Mouse (Mus musculus) lung, postnatal 0 days (tissue): ENCODE data around the gene Tnks1bp1. TPM values are rescaled to one million over a fixed set of nuclear protein-coding genes. Genes with fewer than 3 reads are reported as not detected.

Experiments
- ATAC-seq: fragments of 200-750 bp; cut with Nextera tagmentation; 2 replicates; pipeline ENCODE4 v1.8.0; 2017; ENCODE audit warnings: moderate library complexity
- DNase-seq: peaks from one replicate; pipeline ENCODE4 v3.0.0-alpha.2; 2016; ENCODE audit warnings: low spot score
- H3K27ac ChIP-seq: fragments of 300-500 bp; sonication (generic); 2 replicates; pipeline ENCODE4 v1.5.1; 2014; ENCODE audit warnings: antibody characterized with exemption, mild to moderate bottlenecking, low read length, mixed read lengths
- H3K27me3 ChIP-seq: fragments of 300-500 bp; sonication (generic); replicated peaks from 2 replicates; pipeline ENCODE4 v1.6.1; 2014; ENCODE audit warnings: low read length, mixed read lengths; ENCODE audit not compliant: insufficient read depth
- H3K36me3 ChIP-seq: fragments of 300-500 bp; sonication (generic); 2 replicates; pipeline ENCODE4 v1.6.1; 2014; ENCODE audit warnings: low read length, mixed read lengths; ENCODE audit not compliant: insufficient read depth
- H3K4me1 ChIP-seq: fragments of 300-500 bp; sonication (generic); 2 replicates; pipeline ENCODE4 v1.6.1; 2014; ENCODE audit warnings: antibody characterized with exemption, low read depth, low read length, mixed read lengths; ENCODE audit not compliant: insufficient read depth
- H3K4me2 ChIP-seq: fragments of 300-500 bp; sonication (generic); replicated peaks from 2 replicates; pipeline ENCODE4 v1.6.1; 2014; ENCODE audit warnings: low read depth, mild to moderate bottlenecking, low read length, moderate library complexity, mixed read lengths
- H3K4me3 ChIP-seq: fragments of 300-500 bp; sonication (generic); 2 replicates; pipeline ENCODE4 v1.5.1; 2014; ENCODE audit warnings: low read depth, low read length
- H3K9ac ChIP-seq: fragments of 300-500 bp; sonication (generic); replicated peaks from 2 replicates; pipeline ENCODE4 v1.6.1; 2014; ENCODE audit warnings: low read depth, mild to moderate bottlenecking
- H3K9me3 ChIP-seq: fragments of 300-500 bp; sonication (generic); 2 replicates; pipeline ENCODE4 v1.6.1; 2016; ENCODE audit warnings: low read length, mixed read lengths
- CTCF ChIP-seq: IDR thresholded peaks from 2 replicates; pipeline ENCODE4 v1.5.1; 2016; ENCODE audit warnings: antibody characterized with exemption, mild to moderate bottlenecking
- EP300 ChIP-seq: IDR thresholded peaks from 2 replicates; pipeline ENCODE4 v1.6.1; 2016; ENCODE audit warnings: antibody characterized with exemption, mild to moderate bottlenecking, control low read depth
- WGBS: fragments of 180-500 bp; shearing (Covaris S2); extraction: QIAGEN DNeasy Blood & Tissue Kit; methylation state at CpG from one replicate; pipeline ENCODE4 v1.1.7; 2014; 5-methylcytosine and 5-hydroxymethylcytosine counted together
- polyA plus RNA-seq: library from polyadenylated mRNA; unstranded; fragments of >200 nt; fragmentation: Nextera tagmentation; extraction: Ambion mirVana; gene quantifications from 2 replicates; pipeline ENCODE4 v1.2.1, GENCODE M21; 2015

Tnks1bp1 gene
- polyA plus RNA-seq, 1 experiment from 2014 or later: 40.3 TPM

GRCm38 (mm10) chr2:85093376-85093775 lies 45.6 kb downstream of the Tnks1bp1 start:
- Histone ChIP-seq H3K4me3 (no peak overlapping the region), H3K4me2 (no peak overlapping the region), H3K9me3 (no peaks in the 10 kb centered on the region), H3K9ac (no peak overlapping the region), H3K27ac (0 out of 2 replicates have a peak overlapping the region, but pooled peaks have one; percentile 6), H3K27me3 (no peaks in the 10 kb centered on the region), H3K4me1 (peaks cover 6% of the 10 kb centered on the region), H3K36me3 (no peaks in the 10 kb centered on the region)
- DNase-seq (peak; percentile 82), ATAC-seq (peak; percentile 87)
- 64% methylated on average over 1 of the region's 1 CpGs for WGBS
- no peak for TF ChIP-seq CTCF
- TF ChIP-seq EP300: peak; percentile 50; the same call in 1 of the 2 replicates

- Histone ChIP-seq H3K4me2 (no peak overlapping the region), H3K27me3 (no peaks in the 10 kb centered on the region), H3K36me3 (no peaks in the 10 kb centered on the region), H3K27ac (no peak overlapping the region), H3K9ac (no peak overlapping the region), H3K4me3 (no peak overlapping the region), H3K4me1 (peaks cover 6% of the 10 kb centered on the region; the same call in 1 of the 2 replicates), H3K9me3 (no peaks in the 10 kb centered on the region)
- WGBS: 46% methylated on average over 5 of the region's 5 CpGs
- ATAC-seq (no peak), DNase-seq (no peak)
- no peak for TF ChIP-seq CTCF
- no peak for TF ChIP-seq EP300
Observed at GRCm38 (mm10) chr2:85095906-85096305, 48.1 kb downstream of the Tnks1bp1 start.

- peak overlapping the region; percentile 83 for H3K27ac ChIP-seq
- DNase-seq (peak; percentile 64), ATAC-seq (no peak; the same call in 1 of the 2 replicates)
- no peaks in the 10 kb centered on the region for H3K36me3 ChIP-seq
- no peak overlapping the region for H3K4me2 ChIP-seq
- no peak overlapping the region for H3K9ac ChIP-seq
- TF ChIP-seq EP300 (0 out of 2 replicates have a peak, but pooled peaks have one; percentile 8), CTCF (peak; percentile 25; the same call in 1 of the 2 replicates)
- 62% methylated on average over 2 of the region's 2 CpGs for WGBS
- H3K9me3 ChIP-seq: no peaks in the 10 kb centered on the region
- no peaks in the 10 kb centered on the region for H3K27me3 ChIP-seq
- H3K4me1 ChIP-seq: peaks cover 6% of the 10 kb centered on the region; the same call in 1 of the 2 replicates
- H3K4me3 ChIP-seq: no peak overlapping the region
Observed at GRCm38 (mm10) chr2:85098014-85098413, 50.2 kb downstream of the Tnks1bp1 start.

DNA sequence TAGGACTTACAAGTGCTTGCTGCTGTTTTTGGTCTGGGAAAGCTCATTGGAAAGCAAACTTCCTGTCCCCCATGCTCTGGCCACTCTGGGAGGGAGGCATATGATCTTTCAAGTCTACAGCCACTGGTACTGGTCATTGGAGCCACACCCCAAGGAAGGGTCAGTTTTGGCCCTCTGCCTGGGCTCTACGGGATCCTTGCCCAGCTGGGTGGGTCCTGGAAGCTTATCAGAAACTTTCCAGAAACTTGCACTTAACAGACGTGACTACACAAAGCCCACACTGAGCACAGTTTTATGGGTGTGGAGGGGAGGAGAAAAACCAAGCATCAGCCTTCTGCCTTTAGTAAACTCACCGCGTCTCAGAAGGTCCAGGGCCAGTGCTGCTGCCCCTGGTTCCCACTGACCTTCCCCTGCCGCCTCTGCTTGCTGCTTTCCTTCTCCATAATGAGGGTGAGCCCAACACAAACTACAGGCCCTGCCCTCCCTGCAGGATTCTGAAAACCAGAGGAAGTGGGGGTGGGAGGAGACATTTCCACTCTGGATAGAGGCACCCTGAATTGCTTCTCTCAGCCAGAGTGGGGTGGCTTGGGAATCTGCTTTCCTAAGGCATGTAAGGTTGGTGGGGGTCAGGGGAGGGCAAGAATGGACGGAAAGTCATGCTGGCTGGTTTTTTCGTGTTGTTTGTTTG lies 51.1 kb downstream of the Tnks1bp1 start:
- Histone ChIP-seq H3K27ac (peak overlapping the region; percentile 83), H3K27me3 (no peaks in the 10 kb centered on the region), H3K4me1 (peaks cover 6% of the 10 kb centered on the region; the same call in 1 of the 2 replicates), H3K4me2 (0 out of 2 replicates have a peak overlapping the region, but pooled peaks have one; percentile 11), H3K9me3 (no peaks in the 10 kb centered on the region), H3K4me3 (no peak overlapping the region), H3K9ac (no peak overlapping the region), H3K36me3 (no peaks in the 10 kb centered on the region)
- ATAC-seq (peak; percentile 95), DNase-seq (peak; percentile 84)
- TF ChIP-seq EP300 (peak; percentile 80), CTCF (no peak)
- 22% methylated on average over 7 of the region's 7 CpGs for whole genome bisulfite sequencing

DNA sequence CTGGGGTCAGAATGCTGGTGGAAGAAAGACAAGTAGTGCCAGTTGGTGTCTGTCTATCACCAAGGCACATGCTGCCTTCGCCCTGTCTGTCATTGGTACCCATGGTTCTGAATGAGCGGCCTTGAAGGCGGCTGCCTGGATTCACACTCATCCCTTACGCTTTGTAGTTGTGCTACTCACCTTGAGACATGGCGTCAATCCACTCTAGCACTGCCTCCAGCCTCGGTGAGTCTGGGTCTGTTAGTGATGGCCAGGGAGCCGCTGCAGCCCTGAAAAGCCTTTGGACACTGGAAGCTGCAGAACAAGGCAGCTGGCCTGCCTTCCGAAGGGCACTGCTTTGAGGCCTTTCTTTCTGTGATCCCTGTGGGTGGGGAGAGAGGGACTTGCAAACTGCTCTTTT lies 55.4 kb downstream of the Tnks1bp1 start:
- no peak for TF ChIP-seq EP300
- no peak for TF ChIP-seq CTCF
- no peaks in the 10 kb centered on the region for H3K36me3 ChIP-seq
- no peaks in the 10 kb centered on the region for H3K9me3 ChIP-seq
- no peaks in the 10 kb centered on the region for H3K27me3 ChIP-seq
- 82% methylated on average over 8 of the region's 8 CpGs for WGBS
- H3K9ac ChIP-seq: no peak overlapping the region
- no peak overlapping the region for H3K27ac ChIP-seq
- DNase-seq (no peak), ATAC-seq (no peak)
- H3K4me2 ChIP-seq: no peak overlapping the region
- H3K4me3 ChIP-seq: no peak overlapping the region
- H3K4me1 ChIP-seq: peaks cover 19% of the 10 kb centered on the region; the same call in 1 of the 2 replicates

- ATAC-seq (peak; percentile 87), DNase-seq (peak; percentile 83)
- H3K9ac ChIP-seq: peak overlapping the region; percentile 26; the same call in 1 of the 2 replicates
- peak overlapping the region; percentile 77 for H3K27ac ChIP-seq
- peaks cover 14% of the 10 kb centered on the region; the same call in 1 of the 2 replicates for H3K4me1 ChIP-seq
- peak overlapping the region; percentile 17 for H3K4me2 ChIP-seq
- no peak overlapping the region for H3K4me3 ChIP-seq
- H3K9me3 ChIP-seq: no peaks in the 10 kb centered on the region
- no peaks in the 10 kb centered on the region for H3K27me3 ChIP-seq
- peak; percentile 77 for TF ChIP-seq EP300
- no peak for TF ChIP-seq CTCF
- 17% methylated on average over 11 of the region's 11 CpGs for WGBS
- H3K36me3 ChIP-seq: no peaks in the 10 kb centered on the region
Observed at GRCm38 (mm10) chr2:85105426-85106013, 57.7 kb downstream of the Tnks1bp1 start.
